Mouse (Mus musculus): Measurements from ENCODE around the gene Olfr20. TPM values are rescaled to one million over a fixed set of nuclear protein-coding genes. Genes with fewer than 3 reads are reported as not detected.
"Not testable (repeated sequence)": the region's sequence is repeated elsewhere in the genome, so short reads cannot be mapped to it uniquely, and the experiment has no call there.

The Olfr20 gene
- total RNA-seq (2022) = not detected

DNA sequence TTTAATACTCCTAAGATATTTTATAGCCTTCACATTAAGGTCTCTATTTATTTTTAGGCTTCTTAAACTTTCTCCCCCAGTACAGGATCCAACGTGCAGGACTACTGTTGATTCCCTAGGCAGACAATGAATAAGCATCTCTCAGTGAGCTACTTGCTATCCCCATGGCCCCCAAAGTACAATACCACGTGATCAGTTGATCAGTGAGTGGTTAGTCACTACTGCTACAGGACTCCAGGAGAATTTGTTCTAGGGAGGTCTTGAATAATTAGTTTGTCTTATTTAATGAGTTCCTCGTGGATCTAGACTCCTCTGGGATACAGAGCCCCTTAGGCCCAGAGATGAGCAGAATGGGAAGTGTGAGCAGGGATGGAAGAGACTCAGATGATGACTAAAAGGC lies at the start of gene Olfr20:
Gene Olfr20 (plus strand): TSS at position 301 of the 400 bp plus-strand sequence.
- DNase-seq (ENCODE audit: low spot score) = no peak

DNA sequence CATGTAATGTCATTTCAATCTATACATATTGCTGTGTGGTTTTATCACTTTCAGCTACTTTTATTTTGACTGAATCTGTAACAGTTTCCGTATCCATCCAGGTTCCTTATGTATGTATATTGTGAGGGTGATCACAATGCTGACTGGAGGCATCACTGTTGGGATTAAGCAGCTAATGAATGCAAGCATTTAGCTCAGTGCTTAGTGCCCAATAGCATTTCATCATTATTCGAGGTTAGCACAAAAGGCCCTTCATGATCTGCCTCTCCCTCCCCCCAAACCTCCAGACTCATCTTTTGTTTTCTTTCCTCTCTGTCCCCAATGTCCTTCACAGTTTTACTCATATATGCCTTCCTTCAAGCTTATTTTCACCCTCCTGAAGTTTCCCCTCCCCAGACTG lies 47.5 kb upstream of the Olfr20 start:
- DNase-seq (ENCODE audit: low spot score) = no peak

DNA sequence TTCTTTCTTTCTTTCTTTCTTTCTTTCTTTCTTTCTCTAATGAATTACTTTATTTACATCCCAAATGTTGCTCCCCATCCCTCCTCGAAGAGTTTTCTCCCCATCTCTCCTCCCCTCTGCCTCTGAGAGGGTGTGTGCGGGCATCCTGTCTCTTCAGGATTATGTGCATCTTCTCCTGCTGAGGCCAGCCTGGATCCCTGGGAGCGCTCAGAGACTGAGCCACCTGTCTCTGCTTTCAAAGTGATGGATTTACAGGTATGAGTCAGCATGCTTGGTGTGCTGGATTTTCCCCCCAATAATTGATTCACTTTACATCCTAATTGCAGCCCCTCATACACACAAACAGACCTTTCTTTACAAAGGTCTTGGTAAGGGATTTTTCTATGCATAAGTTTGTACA lies 34.6 kb upstream of the Olfr20 start:
- DNase-seq (ENCODE audit: low spot score) = no peak

DNA sequence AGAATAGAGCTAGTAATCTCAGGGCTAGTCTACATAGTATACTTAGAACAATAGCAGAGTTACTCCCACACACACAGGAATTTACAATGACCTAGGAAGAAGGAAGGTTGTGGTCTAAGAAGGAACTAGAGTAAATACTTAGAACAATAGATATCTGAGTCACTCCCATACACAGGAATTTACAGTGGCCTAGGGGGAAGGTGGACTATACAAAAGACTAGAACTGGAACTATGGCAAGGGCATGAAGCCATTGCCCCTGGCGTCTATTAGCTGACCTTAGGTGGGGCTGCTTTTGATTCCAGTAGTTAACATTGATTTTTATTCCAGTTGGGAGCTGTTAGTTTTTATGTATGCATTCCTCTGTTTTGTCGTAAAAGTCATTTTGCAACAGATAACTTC lies 32.0 kb upstream of the Olfr20 start:
- peak; percentile 46 for DNase-seq (ENCODE audit: low spot score)

DNA sequence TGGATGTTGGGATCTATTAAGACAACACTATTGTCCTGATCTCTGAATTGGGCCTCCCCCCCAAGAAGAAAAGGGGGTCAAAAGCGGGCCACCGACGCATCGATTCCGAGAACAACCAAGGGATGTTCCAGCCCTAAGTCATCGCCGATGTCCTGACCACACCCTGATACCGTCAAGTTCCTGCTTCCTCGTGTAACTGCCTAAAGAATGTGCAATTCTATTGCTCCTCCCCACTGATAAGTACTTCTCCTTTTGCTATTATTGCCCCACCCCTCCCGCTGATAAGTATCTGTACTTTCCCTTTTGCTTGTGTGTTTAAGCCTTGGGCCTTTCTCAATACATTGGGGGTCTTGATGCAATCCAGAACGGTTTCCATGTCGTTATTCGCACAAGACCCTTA lies 29.5 kb upstream of the Olfr20 start:
- not testable (repeated sequence) for DNase-seq (ENCODE audit: low spot score)

DNA sequence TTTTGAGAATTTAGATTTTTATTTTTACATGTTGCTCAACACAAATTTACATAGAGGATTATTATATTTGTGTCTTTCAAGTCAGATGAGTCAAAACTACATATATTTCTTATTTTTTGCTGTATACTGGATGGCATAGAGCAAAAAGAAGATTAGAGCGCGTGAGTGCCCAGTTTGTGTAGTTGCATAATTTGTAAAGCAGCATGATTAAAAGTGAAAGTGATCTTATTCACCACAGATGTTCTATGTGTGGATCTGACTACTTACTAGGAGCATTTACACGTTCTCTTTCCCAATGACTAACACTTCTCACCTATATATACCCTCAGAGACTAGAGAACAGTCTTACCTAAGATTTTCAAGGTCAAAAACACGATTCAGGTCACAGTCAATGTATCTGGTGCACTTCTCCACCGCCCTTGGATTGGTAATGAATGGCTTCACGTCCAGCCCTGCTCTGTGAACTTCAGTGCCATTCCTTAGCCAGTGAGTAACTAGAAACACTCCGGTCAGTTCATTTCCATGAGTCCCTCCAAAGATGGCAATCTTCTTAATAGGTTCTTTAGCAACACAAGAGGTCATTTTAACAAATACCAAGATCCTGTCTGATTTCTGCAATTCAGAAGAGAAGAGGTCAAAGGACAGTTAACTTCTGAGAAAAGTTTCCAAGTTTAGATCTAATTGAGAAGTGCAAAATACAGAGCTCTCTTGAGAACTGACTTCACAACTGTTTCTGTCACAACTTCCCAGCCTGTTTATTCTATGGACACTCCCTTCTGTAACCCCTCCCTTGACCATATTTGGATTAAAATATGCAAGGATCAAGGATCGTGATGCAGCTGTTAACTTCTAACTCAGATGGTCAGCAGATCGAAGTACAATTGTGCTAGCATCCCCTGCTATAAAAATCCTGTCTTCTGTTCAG lies 26.4 kb upstream of the Olfr20 start:
- peak; percentile 24 for DNase-seq (ENCODE audit: low spot score)

DNA sequence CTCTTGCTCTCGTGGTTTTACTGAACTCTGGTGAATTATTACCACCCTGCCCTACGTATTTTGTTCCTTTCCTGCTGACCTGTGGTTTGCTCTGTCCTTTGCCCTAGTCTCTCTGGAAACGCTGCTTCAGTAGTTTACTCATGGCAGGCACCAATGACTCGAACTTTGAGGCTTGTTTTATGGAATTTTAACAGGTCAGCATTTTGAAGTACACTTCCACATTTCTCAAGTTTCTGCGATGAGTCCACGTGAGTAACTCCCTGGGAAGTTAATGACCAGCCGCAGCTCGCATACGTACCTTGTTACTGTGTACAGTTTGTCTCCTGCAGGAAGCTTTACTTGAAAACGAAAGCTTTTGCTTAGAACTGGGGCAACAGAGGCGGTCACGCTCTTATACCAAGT lies 24.1 kb upstream of the Olfr20 start:
- DNase-seq (ENCODE audit: low spot score) = peak; percentile 29

DNA sequence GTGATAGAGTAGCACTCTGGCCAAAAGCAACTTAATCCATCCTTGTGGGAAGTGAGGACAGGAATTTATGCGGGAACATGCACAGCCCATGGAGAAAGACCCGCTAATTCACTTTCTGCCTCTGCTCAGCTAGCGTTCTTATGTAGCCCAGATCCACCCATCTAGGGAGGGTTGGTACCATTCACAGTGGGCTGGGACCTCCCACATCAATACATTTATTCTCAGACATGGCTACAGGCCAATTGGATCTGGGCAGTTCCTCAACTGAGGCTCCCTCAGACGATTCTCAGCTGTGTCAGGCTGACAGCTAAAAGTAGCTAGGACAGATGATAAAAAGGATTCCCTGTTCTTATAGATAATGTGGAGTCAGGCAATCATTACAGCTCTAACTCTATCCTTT lies 23.2 kb upstream of the Olfr20 start:
- no peak for DNase-seq (ENCODE audit: low spot score)

DNA sequence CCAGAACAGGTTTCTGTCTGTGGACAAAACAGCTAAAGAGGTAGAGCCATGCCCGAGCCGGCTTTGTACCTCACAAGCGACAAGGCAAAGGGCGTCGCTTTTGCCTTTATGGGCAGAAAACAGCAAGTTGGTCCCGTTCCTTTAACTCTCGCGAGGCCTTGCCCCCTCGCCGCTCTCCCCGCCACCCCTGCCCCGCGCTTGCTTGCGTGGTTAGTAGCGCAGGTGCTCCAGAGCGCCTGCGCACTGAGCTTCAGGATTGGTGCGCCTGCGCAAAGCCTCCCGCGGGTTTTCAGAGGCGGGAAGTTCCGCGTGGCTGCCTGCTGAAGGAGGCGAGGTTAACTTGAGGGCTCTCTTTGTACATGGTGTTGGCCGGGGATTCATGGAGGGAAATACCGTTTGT lies 21.1 kb upstream of the Olfr20 start, which contains the start of the genes Aspa, Gm49340 and Spata22:
Gene Aspa (minus strand): TSS at position 155 of the 400 bp plus-strand sequence.
Gene Gm49340 (plus strand): TSS at position 300 of the 400 bp plus-strand sequence.
Gene Spata22 (plus strand): TSS at position 300 of the 400 bp plus-strand sequence.
- DNase-seq (ENCODE audit: low spot score) = no peak

DNA sequence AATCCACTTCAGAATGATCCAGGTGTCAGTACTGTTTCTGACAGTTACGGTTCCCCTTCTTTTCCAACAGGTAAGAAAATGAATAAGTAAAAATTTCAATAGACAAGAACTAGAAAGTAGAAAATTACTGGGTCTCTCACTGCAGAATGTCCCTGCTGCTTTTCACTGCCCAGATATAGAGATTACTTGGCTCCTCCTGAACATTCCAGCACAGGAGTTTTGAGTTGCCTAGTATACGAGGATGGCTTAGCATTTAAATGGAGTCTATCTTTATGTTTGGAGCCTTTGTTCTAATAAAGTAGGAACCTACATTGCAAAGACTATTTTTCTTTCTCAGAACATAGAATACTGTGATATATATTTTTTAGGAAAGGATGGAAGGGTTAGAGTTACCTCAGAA lies 17.2 kb upstream of the Olfr20 start:
- no peak for DNase-seq (ENCODE audit: low spot score)

DNA sequence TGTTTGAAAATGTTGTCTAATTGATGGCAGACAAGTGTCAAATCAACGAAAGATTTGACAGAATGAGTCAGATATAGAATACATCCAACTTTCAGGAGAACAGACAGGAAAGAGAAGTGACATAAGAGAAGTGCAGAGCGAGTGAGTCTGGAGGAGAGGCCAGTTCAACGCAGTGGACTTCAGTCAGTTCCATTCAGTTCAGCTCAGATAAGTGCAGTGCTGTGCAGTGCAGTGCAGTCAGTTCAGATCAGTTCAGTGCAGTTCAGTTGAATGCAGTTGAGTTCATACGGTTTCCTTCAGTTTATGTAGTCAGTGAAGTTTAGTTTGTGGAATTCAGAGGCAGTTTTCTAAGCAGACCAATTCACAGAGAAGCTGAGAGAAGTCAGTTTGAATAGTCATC lies 13.7 kb upstream of the Olfr20 start:
- DNase-seq (ENCODE audit: low spot score) = no peak

DNA sequence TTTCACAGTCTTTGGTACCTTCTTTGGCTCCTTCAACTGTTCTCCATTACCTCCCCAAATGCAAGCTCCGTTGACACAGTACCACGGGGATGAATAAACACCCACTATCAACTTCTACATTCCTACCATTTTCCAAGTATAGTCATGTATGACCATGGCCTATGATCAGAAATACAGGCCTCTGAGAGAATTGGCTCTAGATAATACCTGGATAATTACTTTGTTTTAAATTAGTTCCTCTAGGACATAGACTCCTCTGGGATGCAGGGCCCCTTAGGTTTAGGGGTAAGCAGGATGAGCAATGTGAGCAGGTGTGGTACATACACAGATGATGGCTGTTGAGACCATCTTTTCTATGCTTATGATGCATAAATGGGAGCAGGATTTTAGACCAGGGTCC lies 20.4 kb downstream of the Olfr20 start, which contains the start of gene Olfr376:
Gene Olfr376 (plus strand): TSS at position 301 of the 400 bp plus-strand sequence.
- DNase-seq (ENCODE audit: low spot score) = no peak

DNA sequence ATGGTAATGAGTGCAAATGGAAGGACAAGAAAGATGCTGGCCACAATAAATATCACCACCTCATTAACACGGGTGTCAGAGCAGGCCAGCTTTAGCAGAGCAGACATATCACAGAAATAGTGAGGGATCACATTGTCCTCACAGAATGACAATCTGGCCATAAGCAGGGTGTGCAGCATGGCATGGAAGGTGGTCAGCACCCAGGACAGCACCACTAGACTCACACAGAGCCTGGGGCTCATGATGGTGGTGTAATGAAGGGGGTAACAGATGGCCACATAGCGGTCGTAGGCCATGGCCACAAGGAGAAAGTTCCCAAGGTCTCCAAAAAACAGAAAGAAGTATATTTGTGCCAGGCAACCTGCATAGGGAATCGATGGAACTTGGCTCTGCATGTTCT lies 44.8 kb downstream of the Olfr20 start:
- DNase-seq (ENCODE audit: low spot score) = no peak

DNA sequence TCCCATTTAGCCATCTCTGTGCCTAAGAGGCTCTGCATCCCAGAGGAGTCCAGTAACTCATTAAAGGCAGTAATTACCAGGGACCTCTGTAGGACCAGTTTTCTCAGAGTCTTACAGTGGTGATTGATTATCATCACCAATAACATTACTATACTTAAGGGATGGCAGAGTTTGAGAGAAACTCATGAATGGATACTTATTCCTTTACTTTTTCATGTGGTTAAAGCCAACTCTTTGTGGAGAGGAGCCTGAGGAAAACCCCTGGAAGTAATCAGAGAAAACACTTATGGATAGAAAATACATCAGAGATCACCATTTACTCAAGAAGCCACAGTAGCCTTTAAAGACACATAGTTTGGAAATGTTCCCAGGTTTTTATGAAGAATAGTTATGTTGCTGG lies 48.9 kb downstream of the Olfr20 start, which contains the start of gene Olfr1:
Gene Olfr1 (minus strand): TSS at position 101 of the 400 bp plus-strand sequence.
- DNase-seq (ENCODE audit: low spot score) = no peak

Other genes with a start within 250 kb of the Olfr20 start
- under 1 TPM; 0.08 to 0.37 (median 0.14) TPM for gene Haspin, start 212.5 kb upstream of the Olfr20 start, total RNA-seq (2022)
- 10 to 100 TPM; 14.2 to 19.7 (median 16.6) TPM for gene P2rx5, start 190.4 kb upstream of the Olfr20 start, total RNA-seq (2022)
- gene Emc6, start 173.7 kb upstream of the Olfr20 start, total RNA-seq (2022) = 10 to 100 TPM; 80.9 to 93.8 (median 89.9) TPM
- gene Tax1bp3, start 173.7 kb upstream of the Olfr20 start, total RNA-seq (2022) = 10 to 100 TPM; 36.7 to 52.6 (median 46.8) TPM
- 1 to 10 TPM; 7.5 to 10.0 (median 9.6) TPM for gene Ctns, start 151.7 kb upstream of the Olfr20 start, total RNA-seq (2022)
- gene Shpk, start 151.3 kb upstream of the Olfr20 start, total RNA-seq (2022) = 1 to 10 TPM in 3 of 4 experiments, under 1 TPM in 1; 0.68 to 1.7 (median 1.4) TPM
- gene Trpv1, start 116.5 kb upstream of the Olfr20 start, total RNA-seq (2022) = under 1 TPM in 1 of 4 experiments, not detected in 3; 0.09 TPM
- gene Trpv3, start 83.4 kb upstream of the Olfr20 start, total RNA-seq (2022) = under 1 TPM in 2 of 4 experiments, not detected in 2; 0.06 TPM
- 1 to 10 TPM; 2.5 to 3.4 (median 2.8) TPM for gene Aspa, start 21.2 kb upstream of the Olfr20 start, total RNA-seq (2022)
- gene Gm49340, start 21.0 kb upstream of the Olfr20 start, total RNA-seq (2022) = not detected
- not detected for gene Spata22, start 21.0 kb upstream of the Olfr20 start, total RNA-seq (2022)
- gene Olfr376, start 20.5 kb downstream of the Olfr20 start, total RNA-seq (2022) = not detected
- gene Olfr1, start 48.8 kb downstream of the Olfr20 start, total RNA-seq (2022) = not detected
- gene Olfr378, start 77.7 kb downstream of the Olfr20 start, total RNA-seq (2022) = not detected
- gene Olfr380, start 106.7 kb downstream of the Olfr20 start, total RNA-seq (2022) = not detected
- not detected for gene Olfr381, start 140.8 kb downstream of the Olfr20 start, total RNA-seq (2022)
- not detected for gene Olfr382, start 166.4 kb downstream of the Olfr20 start, total RNA-seq (2022)
- not detected for gene Olfr385, start 242.2 kb downstream of the Olfr20 start, total RNA-seq (2022)
- gene Olfr384, start 247.8 kb downstream of the Olfr20 start, total RNA-seq (2022) = not detected